Mouse (Mus musculus) cortical plate, adult 2 months (tissue): ENCODE results near the gene Lap3.

Experiments used
- CTCF ChIP-seq: fragments of 200-500 bp; IDR thresholded peaks from 2 replicates; pipeline ENCODE4 v1.5.1; 2011; ENCODE audit warnings: mild to moderate bottlenecking, control low read depth, low read length; ENCODE audit not compliant: insufficient read depth; ENCODE audit errors: extremely low read depth
- POLR2A ChIP-seq: fragments of 200-500 bp; IDR thresholded peaks from 2 replicates; pipeline ENCODE4 v1.6.1; 2011; ENCODE audit warnings: mild to moderate bottlenecking, low read length, control low read depth; ENCODE audit not compliant: insufficient read depth; ENCODE audit errors: extremely low read depth

DNA sequence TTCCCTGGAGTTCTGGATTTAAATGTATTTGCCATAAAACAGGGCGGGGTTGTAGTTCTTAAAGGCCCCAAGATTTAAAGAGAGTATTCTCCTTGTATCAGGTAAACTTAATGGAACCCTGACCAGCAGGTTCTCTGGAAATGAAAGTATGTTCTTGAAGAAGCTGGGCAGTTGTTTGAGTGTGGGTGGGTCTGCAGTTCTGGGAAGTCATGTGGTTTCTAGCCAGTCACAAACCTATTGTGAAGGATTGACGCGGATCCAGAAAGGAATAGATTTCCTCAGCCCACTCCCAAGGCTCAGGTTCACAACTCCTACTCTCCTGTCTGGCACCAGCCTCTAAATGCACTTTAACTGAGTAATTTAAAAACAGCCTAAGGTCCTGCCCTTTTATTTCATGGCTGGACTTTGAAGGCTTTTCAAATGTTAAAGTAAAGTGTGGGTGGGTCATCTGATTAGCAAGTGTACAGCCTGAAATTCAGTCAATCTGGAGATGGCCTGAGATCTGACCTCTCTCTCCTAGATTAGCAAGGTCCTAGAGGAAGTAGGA is 2.3 kb downstream of the Lap3 start:
- no peak for TF ChIP-seq CTCF
- TF ChIP-seq POLR2A, result no peak
